Mouse (Mus musculus) frontal cortex, postnatal 10 days (tissue): ENCODE measurements at regions not wholly inside any gene's neighbourhood (a gene's known extent, or its start where the extent isn't known, plus 50 kb on each side); places are given as distances from the start of the nearest gene placed in this dataset.

ENCODE experiments used
- DNase-seq, 2 experiments: peaks; one replicate each; pipeline ENCODE4 v3.0.0; 2022; ENCODE audit warnings: low spot score in 2 of 2, mixed read lengths in 1 of 2

- DNase-seq, result no peak
These were observed 932.3 kb downstream of the Pcdh9 start for GRCm38 (mm10) chr14:92958138-92958537.

GRCm38 (mm10) chr14:92955485-92955884 lies 935.0 kb downstream of the Pcdh9 start:
- DNase-seq, result no peak

- DNase-seq, result peak; percentile 21 to 38
These were observed 982.8 kb downstream of the Pcdh9 start for GRCm38 (mm10) chr14:92907623-92908045.

GRCm38 (mm10) chr14:92874548-92874947 lies 1015.9 kb downstream of the Pcdh9 start:
- DNase-seq, result no peak

- DNase-seq, result no peak
These were observed 1024.0 kb downstream of the Pcdh9 start for GRCm38 (mm10) chr14:92866462-92866861.

GRCm38 (mm10) chr14:92862942-92863341 lies 1027.5 kb downstream of the Pcdh9 start:
- no peak for DNase-seq

- DNase-seq, result no peak
These were observed 1029.8 kb downstream of the Pcdh9 start for GRCm38 (mm10) chr14:92860723-92861122.

GRCm38 (mm10) chr14:92833646-92834045 lies 1056.8 kb downstream of the Pcdh9 start:
- no peak for DNase-seq

- no peak for DNase-seq
These were observed 1061.3 kb downstream of the Pcdh9 start for GRCm38 (mm10) chr14:92829171-92829570.

- no peak for DNase-seq
These were observed 1063.7 kb downstream of the Pcdh9 start for GRCm38 (mm10) chr14:92826576-92827284.

GRCm38 (mm10) chr14:92820061-92820460 lies 1070.4 kb downstream of the Pcdh9 start:
- DNase-seq, result no peak
